Mouse (Mus musculus): ENCODE data around the gene Zswim1.

GRCm38 (mm10) chr2:164806614-164807013 is 15.9 kb upstream of the Zswim1 start:
- no peak for TF ChIP-seq CTCF (IDR thresholded peaks at IDR 0.05; ENCODE audit: control insufficient read depth, insufficient read depth, low read length)
- TF ChIP-seq POLR2A (IDR thresholded peaks at IDR 0.05; ENCODE audit: borderline replicate concordance, control insufficient read depth, low read depth, low read length), result no peak

All from bone marrow, adult 2 months (tissue).